Mouse (Mus musculus) liver, embryonic 11.5 days (tissue): ENCODE measurements around the gene Adamts3. TPM values are rescaled to one million over a fixed set of nuclear protein-coding genes. Genes with fewer than 3 reads are reported as not detected.

ENCODE experiments used
- ATAC-seq: fragments of 200-750 bp; cut with Nextera tagmentation; replicated peaks from 2 replicates; pipeline ENCODE4 v1.8.0; 2017; ENCODE audit warnings: moderate number of reproducible peaks, mild to moderate bottlenecking, moderate TSS enrichment, moderate library complexity; ENCODE audit not compliant: low FRiP score
- DNase-seq: peaks from one replicate; pipeline ENCODE4 v3.0.0-alpha.2; 2017; ENCODE audit warnings: low spot score
- H3K27ac ChIP-seq: fragments of 300-500 bp; sonication (generic); 2 replicates; pipeline ENCODE4 v1.5.1; 2014; ENCODE audit warnings: mild to moderate bottlenecking, low read depth, low read length, control low read depth
- H3K27me3 ChIP-seq: fragments of 300-500 bp; sonication (generic); replicated peaks from 2 replicates; pipeline ENCODE4 v1.6.1; 2014; ENCODE audit warnings: low read length, mixed read lengths; ENCODE audit not compliant: control insufficient read depth, insufficient read depth
- H3K36me3 ChIP-seq: fragments of 300-500 bp; sonication (generic); 2 replicates; pipeline ENCODE4 v1.6.1; 2014; ENCODE audit warnings: mild to moderate bottlenecking, low read length, moderate library complexity, mixed read lengths; ENCODE audit not compliant: control insufficient read depth, insufficient read depth
- H3K4me1 ChIP-seq: fragments of 300-500 bp; sonication (generic); replicated peaks from 2 replicates; pipeline ENCODE4 v1.6.1; 2014; ENCODE audit warnings: low read length, mixed read lengths; ENCODE audit not compliant: control insufficient read depth, insufficient read depth
- H3K4me2 ChIP-seq: fragments of 300-500 bp; sonication (generic); 2 replicates; pipeline ENCODE4 v1.6.1; 2014; ENCODE audit warnings: mild to moderate bottlenecking, control low read depth, moderate library complexity
- H3K4me3 ChIP-seq: fragments of 300-500 bp; sonication (generic); 2 replicates; pipeline ENCODE4 v1.5.1; 2014; ENCODE audit warnings: low read depth, low read length, control low read depth
- H3K9ac ChIP-seq: fragments of 300-500 bp; sonication (generic); 2 replicates; pipeline ENCODE4 v1.6.1; 2014; ENCODE audit warnings: low read depth, low read length, control low read depth
- H3K9me3 ChIP-seq: fragments of 300-500 bp; sonication (generic); 2 replicates; pipeline ENCODE4 v1.6.1; 2016; ENCODE audit warnings: low read length, inconsistent platforms, mixed read lengths; ENCODE audit not compliant: control insufficient read depth
- WGBS: fragments of 180-500 bp; shearing (Covaris S2); extraction: QIAGEN DNeasy Blood & Tissue Kit; methylation state at CpG from one replicate; pipeline ENCODE4 v1.1.7; 2014; 5-methylcytosine and 5-hydroxymethylcytosine counted together
- polyA plus RNA-seq: library from polyadenylated mRNA; unstranded; fragments of >200 nt; fragmentation: Nextera tagmentation; extraction: Ambion mirVana; gene quantifications from 2 replicates; pipeline ENCODE4 v1.2.1, GENCODE M21; 2014

The Adamts3 gene
- polyA plus RNA-seq, 1 experiment from 2014 or later = 5.0 TPM

DNA sequence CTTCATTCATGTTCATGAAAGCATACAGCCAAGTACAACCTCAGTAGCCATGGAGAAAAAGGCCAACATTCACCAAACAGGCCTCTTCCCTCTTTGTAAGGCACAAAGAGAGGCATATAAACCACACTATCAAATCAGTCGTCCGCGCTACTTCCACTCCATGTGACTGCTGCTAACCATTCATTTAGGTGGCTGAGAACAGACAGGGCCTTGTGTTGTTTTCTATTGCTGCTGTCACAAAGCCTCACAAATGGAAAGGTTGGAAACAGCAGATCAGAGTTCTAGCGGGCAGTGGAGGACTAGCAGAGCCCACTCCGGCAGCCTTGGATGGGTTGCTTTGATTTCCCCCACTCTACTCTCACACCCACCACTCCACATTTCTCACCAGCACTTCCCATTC, 98.5 kb downstream of the Adamts3 start:
- Histone ChIP-seq H3K36me3 (no peaks in the 10 kb centered on the region), H3K4me2 (no peak overlapping the region), H3K4me1 (no peaks in the 10 kb centered on the region), H3K9ac (no peak overlapping the region), H3K27ac (no peak overlapping the region), H3K9me3 (no peaks in the 10 kb centered on the region), H3K4me3 (no peak overlapping the region), H3K27me3 (no peaks in the 10 kb centered on the region)
- DNase-seq (no peak), ATAC-seq (no peak)
- WGBS = 88% methylated on average over 5 of the region's 5 CpGs

DNA sequence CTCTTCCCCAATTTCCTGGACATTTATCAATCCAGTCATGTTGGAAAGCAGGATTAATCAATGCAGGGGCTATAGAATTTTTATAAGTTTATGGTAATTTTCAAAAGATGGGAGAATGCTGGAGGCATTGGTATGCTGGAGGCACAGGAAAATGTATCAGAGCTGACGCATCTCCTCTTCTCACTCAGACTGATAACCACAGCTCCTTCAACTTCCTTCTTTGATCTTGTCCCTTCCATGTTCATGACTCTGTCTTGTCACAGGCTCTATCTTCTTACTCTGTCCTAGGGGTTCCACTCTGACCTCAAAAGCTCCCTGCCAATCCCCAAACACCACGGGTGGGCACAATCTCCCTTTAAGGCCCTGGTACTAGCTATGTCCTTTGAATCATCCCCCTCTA, 103.3 kb downstream of the Adamts3 start:
- DNase-seq (no peak), ATAC-seq (no peak)
- H3K36me3 ChIP-seq = no peaks in the 10 kb centered on the region
- H3K27ac ChIP-seq = no peak overlapping the region
- H3K4me1 ChIP-seq = no peaks in the 10 kb centered on the region
- H3K4me2 ChIP-seq = no peak overlapping the region
- H3K4me3 ChIP-seq = no peak overlapping the region
- H3K27me3 ChIP-seq = no peaks in the 10 kb centered on the region
- no peak overlapping the region for H3K9ac ChIP-seq
- WGBS = 60% methylated on average over 2 of the region's 2 CpGs
- H3K9me3 ChIP-seq = no peaks in the 10 kb centered on the region

DNA sequence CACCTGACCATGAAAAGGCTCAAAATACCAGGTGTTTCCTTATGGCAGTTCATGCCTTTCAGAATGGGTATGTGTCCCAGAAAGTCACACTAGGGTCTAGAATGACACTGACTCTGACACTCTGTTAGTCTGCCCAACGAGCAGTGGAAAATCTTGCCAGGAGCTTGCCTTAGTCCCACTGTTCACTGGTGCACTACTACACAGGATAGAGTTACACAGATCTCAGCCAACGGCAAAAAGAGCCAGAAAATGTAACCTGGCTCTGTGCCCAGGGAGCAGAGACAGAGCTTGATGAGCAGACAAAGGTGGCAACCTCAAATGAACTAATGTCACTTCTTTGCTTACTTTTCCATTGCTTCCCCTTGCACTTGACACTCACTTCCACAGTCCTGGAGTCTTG, 104.5 kb downstream of the Adamts3 start:
- Histone ChIP-seq H3K4me1 (no peaks in the 10 kb centered on the region), H3K4me2 (no peak overlapping the region), H3K9ac (no peak overlapping the region), H3K27me3 (no peaks in the 10 kb centered on the region), H3K9me3 (no peaks in the 10 kb centered on the region), H3K4me3 (no peak overlapping the region), H3K27ac (no peak overlapping the region), H3K36me3 (no peaks in the 10 kb centered on the region)
- 68% methylated on average over 2 of the region's 2 CpGs for WGBS
- DNase-seq (no peak), ATAC-seq (no peak)

DNA sequence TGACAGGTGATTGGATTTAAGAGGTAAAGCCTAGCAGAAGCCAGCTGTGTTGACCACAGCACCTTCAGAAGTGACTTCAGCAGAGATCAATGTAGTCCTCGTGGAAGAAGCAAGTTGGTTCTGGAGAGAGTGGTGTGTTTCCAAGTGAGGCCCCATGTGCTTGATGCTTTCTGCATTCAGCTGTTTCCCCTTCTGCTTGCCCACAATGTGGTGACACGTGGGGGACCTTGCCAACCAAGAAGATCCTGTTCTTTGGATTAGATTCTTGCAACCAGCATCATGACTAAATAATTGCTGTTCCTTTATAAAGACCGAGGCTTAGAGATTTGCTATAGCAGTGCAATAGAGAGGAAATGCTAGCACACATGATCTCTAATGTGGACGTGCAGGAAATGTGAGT, 105.7 kb downstream of the Adamts3 start:
- WGBS = 76% methylated on average over 4 of the region's 4 CpGs
- H3K4me2 ChIP-seq = no peak overlapping the region
- H3K36me3 ChIP-seq = no peaks in the 10 kb centered on the region
- H3K4me1 ChIP-seq = no peaks in the 10 kb centered on the region
- no peaks in the 10 kb centered on the region for H3K9me3 ChIP-seq
- ATAC-seq (no peak), DNase-seq (no peak)
- no peak overlapping the region for H3K9ac ChIP-seq
- no peak overlapping the region for H3K27ac ChIP-seq
- no peak overlapping the region for H3K4me3 ChIP-seq
- H3K27me3 ChIP-seq = no peaks in the 10 kb centered on the region

DNA sequence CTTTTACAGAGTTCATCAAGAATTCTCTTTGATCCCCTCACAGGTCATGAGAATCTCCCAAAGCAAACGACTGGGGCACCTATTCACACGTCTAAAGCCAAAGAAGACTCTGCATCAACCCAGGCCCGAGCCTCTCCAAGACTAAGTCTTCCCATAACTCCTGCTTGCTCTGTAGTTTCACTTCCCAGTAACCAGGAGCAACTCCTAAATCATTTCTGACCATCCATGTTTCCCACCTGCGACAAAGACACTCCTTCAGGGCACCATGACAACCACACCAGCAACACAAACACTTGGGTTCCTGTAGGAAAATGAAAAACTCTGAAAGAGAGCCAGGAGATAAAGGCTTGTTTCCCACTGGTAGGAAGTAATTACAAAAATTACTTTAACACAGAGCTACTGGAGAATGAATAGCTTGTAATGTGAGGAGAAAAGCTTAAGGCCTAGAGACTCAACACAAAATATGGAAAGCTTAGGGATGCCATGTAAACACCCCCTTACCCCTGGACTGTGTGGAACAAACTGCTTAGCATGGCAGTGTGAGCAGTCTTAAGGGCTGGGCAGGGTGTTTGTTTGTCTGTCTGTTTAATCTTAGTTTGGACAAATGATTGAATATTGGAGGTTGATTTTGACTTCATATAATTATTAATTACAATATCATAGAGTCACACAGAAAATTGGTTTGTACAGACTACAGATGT, 112.3 kb downstream of the Adamts3 start:
- Histone ChIP-seq H3K9me3 (no peaks in the 10 kb centered on the region), H3K27ac (no peak overlapping the region), H3K9ac (no peak overlapping the region), H3K36me3 (no peaks in the 10 kb centered on the region), H3K4me3 (no peak overlapping the region), H3K4me2 (no peak overlapping the region), H3K27me3 (no peaks in the 10 kb centered on the region), H3K4me1 (no peaks in the 10 kb centered on the region)
- ATAC-seq = no peak
- WGBS = 74% methylated on average over 4 of the region's 4 CpGs
- no peak for DNase-seq

DNA sequence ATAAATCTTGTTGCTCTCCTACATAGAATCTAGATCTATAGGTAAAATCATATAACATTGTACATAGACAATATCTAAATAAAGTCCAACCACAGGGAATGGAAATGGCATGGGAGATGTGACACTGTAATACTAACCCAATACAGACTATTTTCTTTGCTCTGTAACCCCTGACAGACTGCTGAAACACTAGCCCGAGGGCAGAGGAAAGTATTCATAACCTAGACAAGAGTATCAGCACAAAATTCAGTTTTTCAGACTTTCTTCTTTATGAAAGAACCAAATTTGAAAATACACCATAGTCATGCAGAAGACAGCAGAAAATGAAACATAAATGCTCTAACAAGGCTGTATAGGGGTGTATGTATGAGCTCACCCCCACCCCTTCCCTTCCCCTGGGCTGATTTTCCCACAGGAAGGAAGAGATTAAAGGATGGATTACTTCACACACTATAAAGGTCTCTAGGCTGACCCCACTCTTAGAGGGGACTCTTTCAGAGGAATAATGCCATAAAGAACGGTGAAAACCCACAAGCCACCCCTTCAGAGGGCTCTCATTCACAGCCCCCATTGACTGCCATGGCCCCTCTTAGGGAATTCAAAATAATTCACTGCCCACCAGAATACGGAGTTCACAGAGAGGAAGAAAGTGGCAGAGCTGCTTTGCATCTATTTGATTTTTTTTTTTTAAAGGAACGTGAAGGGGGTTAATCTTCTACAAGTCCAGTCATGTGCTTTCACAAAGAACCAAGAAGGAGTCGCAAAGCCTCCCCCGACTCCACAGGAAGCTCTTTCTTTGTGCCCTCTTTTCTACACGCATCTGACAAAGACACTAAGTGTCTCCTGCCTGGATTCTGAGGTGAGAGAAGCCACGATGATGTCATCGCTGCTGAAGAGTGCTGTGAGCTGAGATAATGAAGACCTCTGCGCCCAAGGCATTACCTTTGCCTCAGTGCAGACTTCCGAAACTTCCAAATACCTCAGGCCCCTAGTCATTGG, 119.6 kb downstream of the Adamts3 start:
- Histone ChIP-seq H3K27me3 (no peaks in the 10 kb centered on the region), H3K9me3 (no peaks in the 10 kb centered on the region), H3K36me3 (no peaks in the 10 kb centered on the region), H3K4me2 (no peak overlapping the region), H3K4me3 (no peak overlapping the region), H3K27ac (no peak overlapping the region), H3K9ac (no peak overlapping the region), H3K4me1 (no peaks in the 10 kb centered on the region)
- ATAC-seq = no peak; the same call in 1 of the 2 replicates
- WGBS = 32% methylated on average over 11 of the region's 11 CpGs
- no peak for DNase-seq

DNA sequence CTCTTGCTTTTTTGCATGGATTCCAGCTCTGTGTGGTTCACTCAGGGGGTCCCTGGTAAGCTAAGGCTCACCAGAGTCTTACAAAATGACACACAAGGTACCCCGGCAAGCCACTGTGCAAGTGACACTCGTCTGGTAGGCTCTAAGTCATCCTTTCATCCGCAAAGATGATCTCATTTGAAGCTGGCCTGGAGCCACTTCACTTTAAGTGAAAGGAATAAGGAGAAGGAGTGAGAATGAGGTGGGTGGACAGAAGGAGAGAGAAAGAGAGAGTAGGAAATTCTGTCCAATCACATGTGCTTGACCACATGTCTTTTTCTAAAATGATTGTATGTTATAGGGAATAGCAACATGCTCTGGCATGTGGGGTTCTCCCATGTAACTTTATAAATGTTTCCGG, 122.8 kb downstream of the Adamts3 start:
- Histone ChIP-seq H3K27ac (no peak overlapping the region), H3K36me3 (no peaks in the 10 kb centered on the region), H3K9me3 (no peaks in the 10 kb centered on the region), H3K4me1 (no peaks in the 10 kb centered on the region), H3K27me3 (no peaks in the 10 kb centered on the region), H3K4me2 (no peak overlapping the region), H3K9ac (no peak overlapping the region), H3K4me3 (no peak overlapping the region)
- 88% methylated on average over 4 of the region's 4 CpGs for WGBS
- ATAC-seq (no peak), DNase-seq (no peak)

DNA sequence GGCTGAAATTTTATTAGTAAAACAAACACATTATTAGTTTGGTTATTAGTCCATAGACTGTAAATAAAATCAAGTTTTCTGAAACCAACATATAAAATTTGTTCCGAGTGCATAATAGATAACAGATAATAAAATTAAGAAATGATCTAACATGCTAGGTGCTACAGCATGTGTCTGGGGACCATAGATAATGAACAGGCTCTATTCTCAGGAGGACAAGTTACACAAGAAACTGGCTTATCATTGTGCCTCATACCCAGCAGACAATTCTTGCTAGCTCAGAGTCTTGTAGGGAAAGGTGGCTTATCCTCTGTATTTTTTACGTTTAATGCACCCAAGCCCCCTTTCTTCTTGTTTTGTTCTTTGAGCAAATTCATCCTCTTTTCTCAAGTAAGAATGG, 131.3 kb downstream of the Adamts3 start:
- peak overlapping the region; percentile 9; the same call in 1 of the 2 replicates for H3K4me2 ChIP-seq
- peaks cover 4% of the 10 kb centered on the region; the same call in 1 of the 2 replicates for H3K4me1 ChIP-seq
- no peak overlapping the region for H3K27ac ChIP-seq
- no peak overlapping the region for H3K4me3 ChIP-seq
- H3K27me3 ChIP-seq = no peaks in the 10 kb centered on the region
- no peaks in the 10 kb centered on the region for H3K9me3 ChIP-seq
- H3K36me3 ChIP-seq = no peaks in the 10 kb centered on the region
- no peak for DNase-seq
- 66% methylated on average over 2 of the region's 2 CpGs for WGBS
- ATAC-seq = peak; percentile 97
- no peak overlapping the region for H3K9ac ChIP-seq
